Mouse (Mus musculus): ENCODE measurements around the gene Exoc1.

Gene Exoc1

GRCm38 (mm10) chr5:76529040-76529703 lies at the start of gene Exoc1:
TSS of gene Exoc1 (plus strand) at chr5:76529311.
- DNase-seq (ENCODE audit: low spot score), result peak; percentile 90

DNA sequence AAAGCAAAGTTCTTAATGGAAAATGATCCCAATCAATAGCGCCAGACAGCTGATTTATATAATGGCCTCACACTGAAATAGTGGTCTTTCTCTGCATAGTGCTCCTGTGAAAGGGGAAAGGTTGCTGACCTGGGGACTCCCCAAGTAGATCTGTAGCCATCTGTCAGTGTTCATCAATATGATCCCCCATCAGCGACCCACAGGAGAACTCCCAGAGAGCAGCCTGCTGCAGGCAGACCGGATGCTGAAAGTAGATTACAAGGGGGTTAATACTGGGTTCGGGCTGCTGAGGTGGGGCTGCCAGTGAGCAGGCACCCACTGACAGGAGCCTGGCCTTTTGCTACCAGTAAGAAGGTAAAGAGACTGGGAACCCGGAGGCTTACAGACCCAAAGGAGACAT lies 45.3 kb upstream of the Exoc1 start, which contains the start of gene Gm7271:
Gm7271 (plus strand) TSS at position 230 of the 400 bp plus-strand sequence.
- no peak for DNase-seq (ENCODE audit: low spot score)

DNA sequence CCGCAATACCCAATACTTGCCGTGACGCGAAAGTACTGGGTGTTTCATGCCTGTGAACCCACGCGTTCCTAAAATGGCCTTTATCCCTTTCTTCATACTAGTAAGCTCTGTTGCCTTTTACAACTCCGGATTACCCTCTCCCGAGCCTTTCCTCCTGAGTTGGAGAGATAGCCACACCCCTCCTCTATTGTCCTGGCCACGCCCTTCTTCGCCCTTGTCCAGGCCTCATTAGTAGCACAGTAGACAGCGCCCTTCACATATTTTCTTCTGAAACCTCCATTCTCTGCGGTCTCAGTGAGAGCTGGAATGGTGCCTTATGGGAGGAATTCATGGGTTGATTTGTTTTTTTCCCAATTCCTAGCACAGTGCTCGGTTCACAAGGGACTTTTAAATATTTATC lies 34.0 kb upstream of the Exoc1 start:
- no peak for DNase-seq (ENCODE audit: low spot score)

GRCm38 (mm10) chr5:76522446-76522845 lies 6.7 kb upstream of the Exoc1 start:
- DNase-seq (ENCODE audit: low spot score), result no peak

DNA sequence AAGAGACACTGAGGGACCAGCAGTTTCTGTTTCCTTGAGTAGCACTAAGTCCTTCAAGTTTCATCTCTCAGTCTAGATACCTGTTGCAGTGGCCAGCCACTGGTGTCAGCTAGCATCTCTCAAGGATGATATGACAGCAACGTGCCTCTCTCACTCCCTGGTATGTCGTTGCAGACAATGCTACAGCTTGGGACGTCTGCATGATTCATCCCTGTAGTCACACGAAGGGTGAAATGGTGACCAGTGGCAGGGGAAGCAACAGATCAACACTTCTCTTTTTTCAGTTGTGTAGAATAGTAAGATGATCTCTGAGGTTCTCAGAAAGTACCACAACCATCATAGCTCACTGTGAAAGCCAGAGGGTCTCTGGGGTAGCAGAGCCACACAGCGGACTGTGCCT lies 4.5 kb upstream of the Exoc1 start:
- no peak for DNase-seq (ENCODE audit: low spot score)

- peak; percentile 54 for DNase-seq (ENCODE audit: low spot score)
Measured at GRCm38 (mm10) chr5:76525066-76525465, 4.0 kb upstream of the Exoc1 start.

DNA sequence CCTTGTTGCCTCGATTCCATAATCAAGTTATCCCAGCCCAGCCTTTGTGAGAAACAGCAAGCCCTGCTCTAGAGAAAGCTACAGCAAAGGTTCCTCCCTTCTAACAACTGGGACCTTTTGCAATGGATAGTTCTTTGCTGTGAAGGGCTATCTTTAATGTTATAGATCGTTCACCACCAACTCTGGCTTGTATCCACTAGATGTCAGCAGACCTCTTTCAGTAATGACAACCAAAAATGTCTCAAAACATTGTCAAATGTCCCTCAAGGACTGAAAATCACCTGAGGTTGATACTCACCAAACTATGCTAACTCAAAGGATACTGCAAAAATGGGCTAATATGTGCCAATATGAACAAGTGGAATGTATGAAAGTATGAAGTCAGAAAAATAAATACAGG lies 3.3 kb upstream of the Exoc1 start:
- DNase-seq (ENCODE audit: low spot score), result no peak

DNA sequence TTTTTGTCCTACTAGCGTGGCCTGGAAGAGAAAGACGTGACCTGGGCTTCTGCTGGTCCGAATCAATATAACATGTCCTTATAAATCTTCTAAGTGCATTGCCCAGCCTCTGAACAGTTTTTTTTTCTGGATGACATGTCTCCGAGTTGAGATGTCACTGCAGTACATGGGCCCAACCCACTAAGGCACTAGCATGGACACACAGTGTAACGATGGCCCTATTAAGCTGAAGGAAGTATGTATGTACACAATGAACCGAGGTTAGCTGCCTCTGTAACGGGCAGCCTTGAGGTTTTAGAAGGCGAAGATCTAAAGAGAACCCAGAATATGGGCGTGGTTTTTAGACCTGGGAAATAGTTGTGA lies 574 bp downstream of the Exoc1 start:
- DNase-seq (ENCODE audit: low spot score), result no peak

- no peak for DNase-seq (ENCODE audit: low spot score)
Measured at GRCm38 (mm10) chr5:76533186-76533585, 4.1 kb downstream of the Exoc1 start.

DNA sequence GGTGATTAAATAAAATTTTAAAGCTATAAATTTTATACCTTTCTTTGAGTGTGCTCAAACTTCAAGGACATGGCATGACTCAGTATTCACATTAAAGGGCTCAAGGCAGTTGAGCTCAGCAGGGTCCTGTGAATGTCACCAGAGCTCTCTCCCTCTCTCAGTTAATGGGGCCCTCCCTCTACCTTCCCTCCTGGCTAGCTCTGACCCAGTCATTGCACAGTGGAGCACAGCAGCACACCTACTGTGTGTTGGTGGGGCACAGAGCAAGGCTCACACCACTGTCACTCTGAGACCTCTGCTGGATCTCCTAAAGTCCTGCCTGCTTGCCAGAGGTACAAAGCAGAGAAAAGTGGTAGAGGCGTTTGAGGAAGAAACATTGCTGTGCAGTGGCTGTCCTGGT lies 7.1 kb downstream of the Exoc1 start:
- DNase-seq (ENCODE audit: low spot score), result no peak

DNA sequence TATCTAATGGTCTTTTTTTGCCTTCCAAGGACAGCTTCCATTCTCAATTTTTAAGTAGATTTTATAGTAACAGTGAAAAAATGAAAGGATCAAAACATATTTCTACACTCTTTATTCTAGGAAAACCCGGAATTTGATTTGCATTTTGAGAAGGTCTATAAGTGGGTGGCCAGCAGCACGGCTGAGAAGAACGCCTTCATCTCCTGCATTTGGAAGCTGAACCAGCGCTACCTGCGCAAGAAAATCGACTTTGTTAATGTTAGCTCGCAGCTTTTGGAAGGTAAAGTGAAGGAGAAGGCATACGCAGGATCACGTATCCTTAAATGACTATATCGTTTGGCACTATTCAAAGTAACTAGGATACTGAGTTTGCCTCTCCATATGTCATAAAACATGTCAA lies 8.5 kb downstream of the Exoc1 start:
- DNase-seq (ENCODE audit: low spot score), result no peak

- DNase-seq (ENCODE audit: low spot score), result peak; percentile 28
Measured at GRCm38 (mm10) chr5:76540181-76540580, 11.1 kb downstream of the Exoc1 start.

GRCm38 (mm10) chr5:76540842-76541241 lies 11.7 kb downstream of the Exoc1 start:
- DNase-seq (ENCODE audit: low spot score), result no peak

DNA sequence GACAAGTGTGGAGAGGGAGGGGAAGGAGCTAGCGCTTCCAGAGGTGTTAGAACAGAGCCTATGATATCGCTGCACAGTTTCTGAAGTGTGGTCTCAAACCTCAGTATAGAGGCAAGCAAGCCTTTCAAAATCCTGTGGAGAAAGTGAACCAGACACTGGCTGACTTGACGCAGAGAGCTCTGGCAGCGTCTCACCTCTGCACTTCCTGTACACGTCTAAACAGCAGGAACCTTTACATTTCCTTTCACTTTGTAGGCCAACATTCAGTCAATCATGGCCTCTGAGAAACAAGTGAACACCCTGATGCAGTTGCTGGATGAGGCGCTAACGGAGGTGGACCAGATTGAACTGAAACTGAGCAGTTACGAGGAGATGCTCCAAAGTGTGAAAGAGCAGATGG lies 14.1 kb downstream of the Exoc1 start:
- no peak for DNase-seq (ENCODE audit: low spot score)

DNA sequence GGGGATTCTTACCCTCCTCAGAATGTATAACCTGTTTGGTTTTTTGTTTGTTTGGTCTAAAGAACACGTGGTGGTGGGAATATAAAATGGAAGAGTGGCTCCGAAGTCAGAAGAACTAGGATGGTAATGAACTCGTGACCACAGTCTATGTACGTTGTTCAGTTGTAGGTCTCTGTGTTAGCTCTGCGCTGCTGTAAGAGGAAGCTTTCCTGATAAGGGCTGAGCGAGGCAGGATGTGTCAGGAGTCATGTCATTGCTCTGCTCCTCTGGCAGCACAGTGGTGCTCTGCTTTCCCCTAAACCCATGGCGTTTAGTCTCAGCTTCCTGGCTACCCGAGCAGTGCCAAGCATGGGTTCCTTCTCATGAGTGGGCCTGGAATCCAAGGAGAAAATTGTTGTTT lies 21.3 kb downstream of the Exoc1 start:
- DNase-seq (ENCODE audit: low spot score), result no peak

- DNase-seq (ENCODE audit: low spot score), result peak; percentile 43
Measured at GRCm38 (mm10) chr5:76565321-76565720, 36.2 kb downstream of the Exoc1 start.

DNA sequence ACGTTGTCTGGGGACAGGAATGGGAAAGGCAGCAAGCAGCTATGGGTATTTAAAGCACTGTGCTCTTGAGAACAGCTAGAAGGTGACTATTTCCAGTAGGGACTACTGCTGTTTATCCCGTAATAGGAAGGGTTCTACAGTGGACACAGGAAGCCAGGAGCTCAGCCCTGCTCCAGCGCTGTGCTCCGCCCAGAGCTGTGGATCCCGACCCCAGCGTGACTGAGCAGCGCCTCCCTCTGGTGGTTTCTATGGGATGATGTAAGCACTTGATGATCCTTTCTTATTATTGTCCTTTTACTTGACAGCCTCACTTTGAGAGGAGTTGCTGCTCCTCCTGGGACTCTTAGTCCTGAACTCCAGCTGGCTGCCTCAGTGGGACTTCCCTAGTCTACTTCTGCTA lies 45.1 kb downstream of the Exoc1 start:
- DNase-seq (ENCODE audit: low spot score), result no peak

DNA sequence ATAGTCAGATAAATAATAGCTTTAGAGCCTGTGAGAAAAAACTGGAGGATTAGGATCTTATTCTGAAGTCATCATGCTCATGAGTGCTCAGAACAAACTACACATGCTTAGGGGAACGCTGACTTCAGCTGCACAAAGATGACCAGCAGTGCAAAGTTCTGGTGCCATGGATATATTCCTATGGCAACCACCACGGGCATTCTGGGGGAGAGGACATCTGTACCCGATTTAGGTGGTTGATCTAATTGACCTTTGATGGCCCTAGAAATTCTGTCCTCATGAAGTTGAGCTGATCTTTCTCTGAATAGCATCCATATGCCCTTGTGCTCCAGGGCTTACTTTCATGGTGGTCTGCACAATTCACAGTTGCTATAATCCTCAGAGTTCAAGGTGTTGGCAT lies 47.9 kb downstream of the Exoc1 start:
- DNase-seq (ENCODE audit: low spot score), result no peak

GRCm38 (mm10) chr5:76585378-76585777 lies 56.3 kb downstream of the Exoc1 start:
- no peak for DNase-seq (ENCODE audit: low spot score)

DNA sequence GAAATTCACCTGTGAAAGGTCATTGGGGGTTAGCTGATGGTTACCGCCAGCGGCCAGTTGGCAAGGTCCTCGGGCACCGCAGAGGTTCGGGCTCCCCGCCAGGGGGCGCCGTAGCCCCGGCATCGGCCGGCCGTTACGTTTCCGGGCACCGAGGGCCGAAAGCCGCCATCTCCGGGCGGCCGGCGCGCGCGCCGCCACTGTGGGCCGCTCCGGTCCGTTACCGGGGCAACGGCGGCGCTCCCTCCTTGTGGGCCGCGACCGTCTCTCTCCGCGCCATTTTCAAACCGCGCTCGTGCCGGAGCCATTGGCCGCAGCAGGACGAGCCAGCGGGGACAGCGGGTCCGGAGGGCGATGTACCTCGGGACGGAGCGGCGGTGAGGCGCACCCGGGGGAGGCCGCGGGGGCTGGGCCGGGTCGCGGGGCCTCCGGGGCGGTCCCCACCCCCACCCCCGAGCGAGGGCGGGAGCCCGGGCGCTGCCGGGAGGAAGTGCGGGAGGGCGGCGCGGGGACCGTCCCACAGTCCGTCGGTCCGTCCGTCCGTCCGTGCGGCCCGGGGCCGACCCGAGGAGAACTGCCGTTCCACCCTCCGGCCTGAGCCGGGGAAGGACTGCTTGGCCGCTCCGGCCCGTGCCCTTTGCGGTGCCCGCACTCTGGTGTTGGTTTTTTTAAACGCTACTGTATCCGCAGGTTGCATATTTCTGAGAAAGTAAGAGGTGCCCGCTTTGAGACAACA lies 59.6 kb downstream of the Exoc1 start, which contains the start of gene Cep135:
Cep135 (plus strand) TSS at position 148 of the 733 bp plus-strand sequence.
- peak; percentile 92 for DNase-seq (ENCODE audit: low spot score)

DNA sequence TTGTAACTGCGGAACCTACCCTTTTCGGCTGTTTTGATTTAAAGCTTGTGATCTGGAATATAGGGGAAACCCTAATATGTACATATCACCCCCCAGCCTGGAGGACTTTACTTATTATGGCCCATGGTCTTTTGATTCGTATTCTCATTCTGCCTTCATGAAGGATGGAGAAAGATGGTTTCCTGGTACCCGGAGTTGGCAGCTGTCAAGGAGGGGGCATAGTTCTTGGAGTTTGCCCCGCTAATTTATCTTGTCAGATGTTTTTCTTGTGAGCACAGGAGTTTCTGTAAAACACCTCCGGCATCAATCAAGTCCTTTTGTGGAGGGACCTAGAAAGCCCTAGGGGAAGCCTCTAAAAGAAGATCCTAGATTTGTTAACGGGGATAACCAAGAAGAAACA lies 60.2 kb downstream of the Exoc1 start:
- DNase-seq (ENCODE audit: low spot score), result no peak

- no peak for DNase-seq (ENCODE audit: low spot score)
Measured at GRCm38 (mm10) chr5:76590009-76590408, 60.9 kb downstream of the Exoc1 start.

DNA sequence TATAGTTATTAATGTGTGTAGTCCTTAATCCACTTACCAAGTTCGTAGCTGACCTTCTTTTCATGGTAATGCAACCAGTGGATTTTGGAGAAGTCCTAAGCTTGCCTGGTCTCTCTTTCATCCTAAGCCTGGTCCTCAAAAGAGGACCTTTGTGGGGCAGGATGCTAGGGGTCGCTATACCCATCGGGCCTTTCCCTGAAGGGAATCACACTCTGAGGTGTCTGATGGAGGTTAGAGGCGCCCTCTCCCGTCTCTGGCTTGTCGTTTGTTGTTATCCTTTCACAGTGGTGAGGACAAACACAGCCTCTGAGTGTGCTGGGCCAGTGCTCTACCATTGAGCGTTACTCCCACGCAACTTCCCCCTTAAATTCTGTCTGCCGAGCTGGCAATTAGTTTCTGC lies 62.8 kb downstream of the Exoc1 start:
- DNase-seq (ENCODE audit: low spot score), result no peak

Data from ovary, postnatal 36 days (tissue).